Mouse (Mus musculus) stomach, embryonic 16.5 days (tissue): ENCODE results near the gene Adarb1. TPM values are rescaled to one million over a fixed set of nuclear protein-coding genes. Genes with fewer than 3 reads are reported as not detected.
A peak's percentile ranks its signal among the peaks of the same experiment; 100 is the strongest.

Experiments used
- ATAC-seq: fragments of 200-750 bp; cut with Nextera tagmentation; 2 replicates; pipeline ENCODE4 v1.8.0; 2017; ENCODE audit warnings: moderate number of reproducible peaks, moderate TSS enrichment; ENCODE audit not compliant: insufficient read depth, low FRiP score
- H3K27ac ChIP-seq: fragments of 300-500 bp; sonication (generic); 2 replicates; pipeline ENCODE4 v1.5.1; 2014; ENCODE audit warnings: low read length
- H3K27me3 ChIP-seq: fragments of 300-500 bp; sonication (generic); 2 replicates; pipeline ENCODE4 v1.6.1; 2014; ENCODE audit warnings: low read length, control low read depth, mixed read lengths; ENCODE audit not compliant: control insufficient read depth, insufficient read depth
- H3K36me3 ChIP-seq: fragments of 300-500 bp; sonication (generic); 2 replicates; pipeline ENCODE4 v1.6.1; 2014; ENCODE audit warnings: low read length; ENCODE audit not compliant: control insufficient read depth, insufficient read depth
- H3K4me1 ChIP-seq: fragments of 300-500 bp; sonication (generic); 2 replicates; pipeline ENCODE4 v1.6.1; 2014; ENCODE audit warnings: low read length, control low read depth, mixed read lengths; ENCODE audit not compliant: control insufficient read depth, insufficient read depth
- H3K4me2 ChIP-seq: fragments of 300-500 bp; sonication (generic); 2 replicates; pipeline ENCODE4 v1.6.1; 2014; ENCODE audit warnings: low read depth, low read length, mixed read lengths
- H3K4me3 ChIP-seq: fragments of 300-500 bp; sonication (generic); replicated peaks from 2 replicates; pipeline ENCODE4 v1.5.1; 2014; ENCODE audit warnings: mild to moderate bottlenecking, low read length
- H3K9ac ChIP-seq: fragments of 300-500 bp; sonication (generic); 2 replicates; pipeline ENCODE4 v1.6.1; 2014; ENCODE audit warnings: low read length
- H3K9me3 ChIP-seq: fragments of 300-500 bp; sonication (generic); replicated peaks from 2 replicates; pipeline ENCODE4 v1.6.1; 2016; ENCODE audit warnings: low read length, control low read depth; ENCODE audit not compliant: control insufficient read depth
- WGBS: fragments of 180-500 bp; shearing (Covaris S2); extraction: QIAGEN DNeasy Blood & Tissue Kit; methylation state at CpG from one replicate; pipeline ENCODE4 v1.1.7; 2014; 5-methylcytosine and 5-hydroxymethylcytosine counted together
- polyA plus RNA-seq: library from polyadenylated mRNA; unstranded; fragments of >200 nt; fragmentation: Nextera tagmentation; extraction: Ambion mirVana; gene quantifications from 2 replicates; pipeline ENCODE4 v1.2.1, GENCODE M21; 2015

Adarb1 gene
- polyA plus RNA-seq, 1 experiment from 2014 or later: 8.4 TPM

DNA sequence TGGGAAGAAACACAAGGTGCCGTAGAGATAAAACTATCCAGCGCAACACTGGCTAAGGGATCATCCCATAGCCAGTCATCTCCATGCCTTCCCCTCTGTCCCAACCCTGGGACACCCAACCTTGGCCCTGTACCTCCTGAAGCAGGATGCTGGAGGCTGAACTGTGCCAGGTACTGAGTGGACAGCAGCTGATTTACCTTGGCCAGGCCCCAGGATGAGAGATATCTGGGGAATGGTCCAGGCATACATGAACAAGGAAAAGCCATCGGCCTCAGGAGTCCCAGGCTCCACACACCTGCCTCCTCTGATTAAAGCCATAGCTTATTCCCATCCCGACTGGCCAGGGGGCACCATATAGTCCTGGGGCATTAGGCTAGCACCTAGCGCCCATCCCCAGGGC lies 171.0 kb downstream of the Adarb1 start:
- H3K9ac ChIP-seq: no peak overlapping the region
- ATAC-seq: no peak
- no peaks in the 10 kb centered on the region for H3K27me3 ChIP-seq
- WGBS: 78% methylated on average over 5 of the region's 5 CpGs
- H3K27ac ChIP-seq: no peak overlapping the region
- no peaks in the 10 kb centered on the region for H3K9me3 ChIP-seq
- no peaks in the 10 kb centered on the region for H3K36me3 ChIP-seq
- peaks cover 43% of the 10 kb centered on the region for H3K4me1 ChIP-seq
- no peak overlapping the region for H3K4me3 ChIP-seq
- H3K4me2 ChIP-seq: no peak overlapping the region

DNA sequence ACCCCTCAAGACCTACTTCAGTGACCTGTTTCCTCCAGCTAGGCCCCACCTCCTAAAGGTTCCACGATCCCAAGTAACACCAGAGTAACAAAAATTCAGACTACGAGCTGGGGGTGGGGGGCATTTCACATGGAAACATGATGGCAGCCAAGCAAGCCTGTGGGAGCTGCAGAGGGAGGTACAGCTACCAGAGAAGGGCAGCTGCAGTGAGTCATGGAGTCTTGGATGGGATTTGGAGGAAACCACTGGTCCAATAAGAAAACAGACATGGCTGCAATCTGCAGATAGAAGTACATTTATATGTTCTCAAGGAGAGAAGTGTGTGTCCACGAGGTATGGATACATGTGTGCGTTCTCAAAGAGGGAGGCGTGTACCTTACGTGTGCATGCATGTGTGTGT lies 173.3 kb downstream of the Adarb1 start:
- H3K36me3 ChIP-seq: no peaks in the 10 kb centered on the region
- 90% methylated on average over 6 of the region's 6 CpGs for WGBS

DNA sequence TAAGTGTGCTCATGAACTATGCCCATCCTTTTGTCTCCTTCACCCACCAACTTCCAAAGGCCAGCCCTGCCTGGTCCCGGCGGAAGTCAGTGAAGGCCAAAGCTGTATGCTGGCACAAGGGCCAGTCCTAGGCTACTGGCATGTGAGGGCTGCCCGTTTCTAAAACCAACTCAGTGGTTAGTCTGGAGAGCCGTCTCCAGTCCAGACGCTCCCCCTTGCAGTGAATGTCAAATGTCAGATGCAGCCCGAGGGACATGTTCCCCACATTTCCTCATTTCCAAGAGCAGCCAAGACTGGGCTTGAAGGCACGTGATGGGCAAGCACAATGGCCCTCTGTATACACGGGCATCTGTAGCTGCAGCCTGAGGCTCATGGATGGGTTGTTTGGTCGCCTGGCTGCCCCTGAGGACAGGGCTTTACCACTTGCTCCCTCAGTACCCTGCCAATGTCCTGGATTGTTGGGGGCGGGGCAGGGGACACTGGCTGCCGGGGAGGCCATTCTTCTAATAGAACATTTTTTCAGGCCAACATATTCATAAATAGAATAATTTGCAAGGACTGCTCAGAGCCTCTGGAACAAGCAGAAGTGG lies 174.4 kb downstream of the Adarb1 start:
- Histone ChIP-seq H3K4me2 (no peak overlapping the region), H3K27me3 (no peaks in the 10 kb centered on the region), H3K36me3 (no peaks in the 10 kb centered on the region), H3K4me3 (no peak overlapping the region), H3K9me3 (0 out of 2 replicates have a peak, but pooled peaks cover 3% of the 10 kb centered on the region), H3K9ac (peak overlapping the region; percentile 31; the same call in 1 of the 2 replicates), H3K4me1 (peaks cover 26% of the 10 kb centered on the region), H3K27ac (peak overlapping the region; percentile 86)
- 72% methylated on average over 11 of the region's 11 CpGs for WGBS
- ATAC-seq: peak; percentile 48; the same call in 1 of the 2 replicates

More for the DNA sequence above, 173.3 kb downstream of the Adarb1 start:
- Histone ChIP-seq H3K27me3 (no peaks in the 10 kb centered on the region), H3K9me3 (0 out of 2 replicates have a peak, but pooled peaks cover 3% of the 10 kb centered on the region), H3K4me2 (no peak overlapping the region), H3K4me1 (peaks cover 26% of the 10 kb centered on the region), H3K9ac (no peak overlapping the region), H3K4me3 (no peak overlapping the region), H3K27ac (no peak overlapping the region)
- no peak for ATAC-seq

DNA sequence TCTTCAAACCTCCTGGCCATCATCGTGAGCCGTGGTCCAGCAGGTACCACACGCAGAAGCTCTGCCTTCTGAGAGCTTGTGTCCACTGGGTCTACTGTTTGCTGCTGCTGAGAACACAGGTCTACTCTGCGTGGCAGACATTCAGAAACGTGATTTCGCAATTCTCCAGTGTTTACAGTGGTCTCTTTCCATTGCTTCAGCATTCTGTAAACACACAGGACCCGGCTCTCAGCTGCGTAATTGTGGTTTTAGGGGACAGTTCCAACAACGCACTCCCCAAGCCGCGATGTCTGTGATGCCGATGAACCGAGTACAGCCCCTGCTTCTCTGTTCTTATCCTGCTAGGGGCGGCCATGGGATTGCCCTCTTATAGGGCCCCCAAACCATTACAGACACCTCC lies 175.2 kb downstream of the Adarb1 start:
- Histone ChIP-seq H3K36me3 (no peaks in the 10 kb centered on the region), H3K27ac (peak overlapping the region; percentile 86), H3K4me3 (no peak overlapping the region), H3K4me2 (no peak overlapping the region), H3K9me3 (0 out of 2 replicates have a peak, but pooled peaks cover 3% of the 10 kb centered on the region), H3K9ac (peak overlapping the region; percentile 31; the same call in 1 of the 2 replicates), H3K4me1 (peaks cover 24% of the 10 kb centered on the region), H3K27me3 (no peaks in the 10 kb centered on the region)
- 51% methylated on average over 14 of the region's 14 CpGs for WGBS
- peak; percentile 14; the same call in 1 of the 2 replicates for ATAC-seq

DNA sequence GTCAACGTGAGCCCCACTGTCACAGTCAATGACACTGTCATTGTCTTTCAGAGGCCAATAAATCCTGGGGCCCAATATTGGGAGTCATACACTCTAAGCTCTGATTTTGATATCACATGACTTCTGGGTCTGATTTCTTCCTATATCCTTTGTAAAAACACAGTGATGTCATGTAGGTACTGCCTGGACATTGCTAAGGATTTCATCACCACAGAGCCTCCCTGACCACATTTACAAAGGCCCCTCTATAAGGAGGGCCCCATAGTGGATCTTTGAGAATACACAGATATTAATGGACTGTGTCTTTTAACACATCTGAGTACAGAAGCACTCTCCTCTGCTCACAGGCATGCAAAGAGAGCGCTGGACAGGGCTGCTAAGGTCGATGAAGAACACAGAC lies 175.7 kb downstream of the Adarb1 start:
- no peak overlapping the region for H3K4me3 ChIP-seq
- H3K27me3 ChIP-seq: no peaks in the 10 kb centered on the region
- no peak for ATAC-seq
- H3K9me3 ChIP-seq: 0 out of 2 replicates have a peak, but pooled peaks cover 3% of the 10 kb centered on the region
- WGBS: 80% methylated on average over 3 of the region's 3 CpGs
- no peaks in the 10 kb centered on the region for H3K36me3 ChIP-seq
- H3K9ac ChIP-seq: no peak overlapping the region
- peak overlapping the region; percentile 86; the same call in 1 of the 2 replicates for H3K27ac ChIP-seq
- H3K4me2 ChIP-seq: no peak overlapping the region
- H3K4me1 ChIP-seq: peaks cover 19% of the 10 kb centered on the region

DNA sequence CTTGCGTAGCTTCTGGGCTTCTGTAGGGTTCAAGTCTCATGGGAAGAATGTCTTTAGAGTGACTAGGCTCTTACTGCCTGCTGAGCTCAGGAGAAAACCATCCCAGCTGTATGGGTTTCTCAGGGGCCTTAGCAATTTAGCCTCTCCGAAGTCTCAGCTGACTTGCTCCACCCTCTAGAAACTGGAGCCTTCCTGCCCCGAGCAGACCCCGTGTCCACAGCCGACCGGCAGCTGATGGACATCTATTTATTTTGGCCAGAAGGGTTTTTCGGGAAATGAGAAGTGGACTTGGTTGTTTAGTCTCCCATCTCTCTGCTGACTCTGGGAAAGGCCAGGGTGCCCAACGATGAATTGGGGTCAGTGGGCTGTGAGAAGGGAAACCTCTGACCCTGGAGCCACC lies 177.3 kb downstream of the Adarb1 start:
- peak overlapping the region; percentile 38 for H3K27ac ChIP-seq
- peaks cover 12% of the 10 kb centered on the region for H3K4me1 ChIP-seq
- H3K9me3 ChIP-seq: 0 out of 2 replicates have a peak, but pooled peaks cover 3% of the 10 kb centered on the region
- H3K4me3 ChIP-seq: no peak overlapping the region
- ATAC-seq: no peak
- WGBS: 52% methylated on average over 8 of the region's 8 CpGs
- H3K36me3 ChIP-seq: no peaks in the 10 kb centered on the region
- no peaks in the 10 kb centered on the region for H3K27me3 ChIP-seq
- no peak overlapping the region for H3K9ac ChIP-seq
- H3K4me2 ChIP-seq: no peak overlapping the region

Other genes with a start within 250 kb of the Adarb1 start
- 125 and 137 TPM in 2 replicates for gene Pofut2, start 159.1 kb downstream of the Adarb1 start, polyA plus RNA-seq
- gene Fam207a, start 97.5 kb upstream of the Adarb1 start, polyA plus RNA-seq: 29.7 and 31.0 TPM in 2 replicates
- gene Itgb2, start 112.0 kb upstream of the Adarb1 start, polyA plus RNA-seq: 6.7 and 8.3 TPM in 2 replicates
- 210 and 244 TPM in 2 replicates for gene Pttg1ip, start 163.4 kb upstream of the Adarb1 start, polyA plus RNA-seq
- gene Sumo3, start 187.8 kb upstream of the Adarb1 start, polyA plus RNA-seq: 324 and 327 TPM in 2 replicates
- 4.4 and 10.1 TPM in 2 replicates for gene Gm49325, start 187.9 kb upstream of the Adarb1 start, polyA plus RNA-seq
- gene Ube2g2, start 204.0 kb upstream of the Adarb1 start, polyA plus RNA-seq: 78.0 and 82.4 TPM in 2 replicates